Mouse (Mus musculus): Measurements from ENCODE around the gene Hoxa3. TPM values are rescaled to one million over a fixed set of nuclear protein-coding genes. Genes with fewer than 3 reads are reported as not detected.

Gene Hoxa3
- polyA plus RNA-seq, 1 experiment: 3.5 TPM

- TF ChIP-seq POLR2A (IDR thresholded peaks at IDR 0.05; ENCODE audit: control insufficient read depth, extremely low read depth, insufficient read depth, low read length, poor library complexity) (no peak), CTCF (IDR thresholded peaks at IDR 0.05; ENCODE audit: borderline replicate concordance, control insufficient read depth, extremely low read depth, insufficient read depth, low read length, poor library complexity) (no peak)
- no peak overlapping the region for H3K27ac ChIP-seq (ENCODE audit: control insufficient read depth, insufficient read depth, low read length)
- WGBS: under 1% methylated on average over 26 of the region's 26 CpGs
- H3K4me3 ChIP-seq (ENCODE audit: control insufficient read depth, insufficient read depth, low read length): no peak overlapping the region
- no peaks in the 10 kb centered on the region for H3K36me3 ChIP-seq (ENCODE audit: control insufficient read depth, insufficient read depth, low read length)
- peaks cover 62% of the 10 kb centered on the region for H3K27me3 ChIP-seq (ENCODE audit: control insufficient read depth, insufficient read depth, low read length)
- no peak for DNase-seq
- H3K4me1 ChIP-seq (replicated peaks; ENCODE audit: control insufficient read depth, insufficient read depth, low read length): peaks cover 16% of the 10 kb centered on the region
Observed at GRCm38 (mm10) chr6:52246403-52246803, 33.3 kb upstream of the Hoxa3 start.

- 4% methylated on average over 20 of the region's 20 CpGs for WGBS
- Histone ChIP-seq H3K27ac (ENCODE audit: control insufficient read depth, insufficient read depth, low read length) (no peak within 1 kb of the TSS), H3K4me3 (ENCODE audit: control insufficient read depth, insufficient read depth, low read length) (no peak within 1 kb of the TSS), H3K36me3 (ENCODE audit: control insufficient read depth, insufficient read depth, low read length) (no peaks in the 10 kb centered on the region), H3K27me3 (ENCODE audit: control insufficient read depth, insufficient read depth, low read length) (peaks cover 68% of the 10 kb centered on the region), H3K4me1 (replicated peaks; ENCODE audit: control insufficient read depth, insufficient read depth, low read length) (peaks cover 16% of the 10 kb centered on the region)
- TF ChIP-seq POLR2A (IDR thresholded peaks at IDR 0.05; ENCODE audit: control insufficient read depth, extremely low read depth, insufficient read depth, low read length, poor library complexity) (no peak), CTCF (IDR thresholded peaks at IDR 0.05; ENCODE audit: borderline replicate concordance, control insufficient read depth, extremely low read depth, insufficient read depth, low read length, poor library complexity) (no peak)
- no peak for DNase-seq
Observed at GRCm38 (mm10) chr6:52245757-52246142, 32.6 kb upstream of the Hoxa3 start, which contains the start of gene Hoxa11. TSS of gene Hoxa11 (minus strand) at chr6:52245810.

- peaks cover 72% of the 10 kb centered on the region for H3K27me3 ChIP-seq (ENCODE audit: control insufficient read depth, insufficient read depth, low read length)
- 3% methylated on average over 71 of the region's 71 CpGs for WGBS
- H3K27ac ChIP-seq (ENCODE audit: control insufficient read depth, insufficient read depth, low read length): no peak overlapping the region
- H3K4me1 ChIP-seq (replicated peaks; ENCODE audit: control insufficient read depth, insufficient read depth, low read length): peaks cover 16% of the 10 kb centered on the region
- no peak for TF ChIP-seq CTCF (IDR thresholded peaks at IDR 0.05; ENCODE audit: borderline replicate concordance, control insufficient read depth, extremely low read depth, insufficient read depth, low read length, poor library complexity)
- TF ChIP-seq POLR2A (IDR thresholded peaks at IDR 0.05; ENCODE audit: control insufficient read depth, extremely low read depth, insufficient read depth, low read length, poor library complexity): no peak
- H3K36me3 ChIP-seq (ENCODE audit: control insufficient read depth, insufficient read depth, low read length): no peaks in the 10 kb centered on the region
- DNase-seq: no peak
- H3K4me3 ChIP-seq (ENCODE audit: control insufficient read depth, insufficient read depth, low read length): no peak overlapping the region
Observed at GRCm38 (mm10) chr6:52245040-52245756, 32.1 kb upstream of the Hoxa3 start.

GRCm38 (mm10) chr6:52244471-52245039 is 31.4 kb upstream of the Hoxa3 start:
- peaks cover 16% of the 10 kb centered on the region for H3K4me1 ChIP-seq (replicated peaks; ENCODE audit: control insufficient read depth, insufficient read depth, low read length)
- peaks cover 72% of the 10 kb centered on the region for H3K27me3 ChIP-seq (ENCODE audit: control insufficient read depth, insufficient read depth, low read length)
- H3K36me3 ChIP-seq (ENCODE audit: control insufficient read depth, insufficient read depth, low read length): no peaks in the 10 kb centered on the region
- H3K4me3 ChIP-seq (ENCODE audit: control insufficient read depth, insufficient read depth, low read length): no peak overlapping the region
- WGBS: 8% methylated on average over 23 of the region's 23 CpGs
- no peak for TF ChIP-seq CTCF (IDR thresholded peaks at IDR 0.05; ENCODE audit: borderline replicate concordance, control insufficient read depth, extremely low read depth, insufficient read depth, low read length, poor library complexity)
- TF ChIP-seq POLR2A (IDR thresholded peaks at IDR 0.05; ENCODE audit: control insufficient read depth, extremely low read depth, insufficient read depth, low read length, poor library complexity): no peak
- DNase-seq: no peak
- H3K27ac ChIP-seq (ENCODE audit: control insufficient read depth, insufficient read depth, low read length): no peak overlapping the region

GRCm38 (mm10) chr6:52243681-52244121 is 30.6 kb upstream of the Hoxa3 start:
- H3K4me3 ChIP-seq (ENCODE audit: control insufficient read depth, insufficient read depth, low read length): no peak overlapping the region

GRCm38 (mm10) chr6:52242801-52243332 is 29.7 kb upstream of the Hoxa3 start:
- Histone ChIP-seq H3K4me3 (ENCODE audit: control insufficient read depth, insufficient read depth, low read length) (no peak overlapping the region), H3K27me3 (ENCODE audit: control insufficient read depth, insufficient read depth, low read length) (peaks cover 65% of the 10 kb centered on the region; the same call in 1 of the 2 replicates), H3K4me1 (replicated peaks; ENCODE audit: control insufficient read depth, insufficient read depth, low read length) (peaks cover 13% of the 10 kb centered on the region), H3K27ac (ENCODE audit: control insufficient read depth, insufficient read depth, low read length) (no peak overlapping the region), H3K36me3 (ENCODE audit: control insufficient read depth, insufficient read depth, low read length) (no peaks in the 10 kb centered on the region)
- WGBS: 38% methylated on average over 4 of the region's 4 CpGs
- TF ChIP-seq CTCF (IDR thresholded peaks at IDR 0.05; ENCODE audit: borderline replicate concordance, control insufficient read depth, extremely low read depth, insufficient read depth, low read length, poor library complexity) (no peak), POLR2A (IDR thresholded peaks at IDR 0.05; ENCODE audit: control insufficient read depth, extremely low read depth, insufficient read depth, low read length, poor library complexity) (no peak)
- no peak for DNase-seq

More at GRCm38 (mm10) chr6:52243681-52244121, 30.6 kb upstream of the Hoxa3 start:
- Histone ChIP-seq H3K27me3 (ENCODE audit: control insufficient read depth, insufficient read depth, low read length) (peaks cover 69% of the 10 kb centered on the region), H3K36me3 (ENCODE audit: control insufficient read depth, insufficient read depth, low read length) (no peaks in the 10 kb centered on the region), H3K4me1 (replicated peaks; ENCODE audit: control insufficient read depth, insufficient read depth, low read length) (peaks cover 13% of the 10 kb centered on the region), H3K27ac (ENCODE audit: control insufficient read depth, insufficient read depth, low read length) (no peak overlapping the region)
- no peak for TF ChIP-seq CTCF (IDR thresholded peaks at IDR 0.05; ENCODE audit: borderline replicate concordance, control insufficient read depth, extremely low read depth, insufficient read depth, low read length, poor library complexity)
- no peak for TF ChIP-seq POLR2A (IDR thresholded peaks at IDR 0.05; ENCODE audit: control insufficient read depth, extremely low read depth, insufficient read depth, low read length, poor library complexity)
- 20% methylated on average over 12 of the region's 12 CpGs for WGBS
- DNase-seq: no peak
